Mouse (Mus musculus): Measurements from ENCODE around the gene Srrm1.

- TF ChIP-seq CTCF (IDR thresholded peaks at IDR 0.05; ENCODE audit: low read depth, low read length) (no peak), POLR2A (IDR thresholded peaks at IDR 0.05; ENCODE audit: borderline replicate concordance, low read depth, low read length) (no peak)
Observed at GRCm38 (mm10) chr4:135391014-135391413, 37.9 kb upstream of the Srrm1 start.

All from bone marrow macrophage, adult 2 months (primary cell).